Mouse (Mus musculus): Measurements from ENCODE around the gene Prph. TPM values are rescaled to one million over a fixed set of nuclear protein-coding genes. Genes with fewer than 3 reads are reported as not detected.

Gene Prph
- polyA plus RNA-seq (2017; shearing (Covaris generic)) = not detected

DNA sequence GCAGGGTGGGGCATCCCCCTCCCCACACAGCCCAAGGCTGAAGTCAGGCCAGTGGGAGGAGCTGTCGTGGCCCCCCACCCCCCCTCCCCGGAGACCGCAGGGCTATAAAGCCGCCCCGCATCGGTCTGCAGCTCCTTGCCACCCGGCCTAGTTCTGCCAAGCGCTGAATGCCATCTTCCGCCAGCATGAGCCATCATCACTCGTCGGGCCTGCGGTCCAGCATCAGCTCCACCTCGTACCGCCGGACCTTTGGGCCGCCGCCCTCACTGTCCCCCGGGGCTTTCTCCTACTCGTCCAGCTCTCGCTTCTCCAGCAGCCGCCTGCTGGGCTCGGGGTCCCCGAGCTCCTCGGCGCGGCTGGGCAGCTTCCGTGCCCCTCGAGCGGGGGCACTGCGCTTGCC, at the start of gene Prph:
Gene Prph (plus strand): TSS at position 135 of the 400 bp plus-strand sequence.
- ATAC-seq = no peak

DNA sequence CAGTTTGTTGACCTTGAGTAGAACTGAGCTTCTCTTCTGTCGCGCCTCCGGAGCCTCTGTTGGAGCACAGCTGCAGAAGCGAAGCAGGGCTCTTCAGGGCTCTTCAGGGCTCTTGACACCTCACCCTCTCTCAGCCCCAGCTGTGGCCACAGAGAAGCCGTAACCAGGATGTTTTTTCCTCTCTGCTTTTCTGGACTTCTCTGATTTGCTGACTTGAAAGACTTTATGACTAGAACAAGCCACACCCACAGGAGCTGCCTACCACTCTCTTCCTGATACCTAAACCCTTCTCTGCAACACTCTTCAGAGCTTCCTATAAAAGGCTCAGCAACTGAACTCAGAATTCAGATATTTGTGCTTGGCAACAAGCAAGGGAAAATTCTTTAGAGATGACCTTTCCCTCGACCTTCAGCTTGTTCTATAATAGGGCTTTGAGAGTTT, 46.2 kb upstream of the Prph start:
- peak; percentile 100 for ATAC-seq

- ATAC-seq = no peak
Observed at GRCm38 (mm10) chr15:99010896-99011295, 44.1 kb upstream of the Prph start.

DNA sequence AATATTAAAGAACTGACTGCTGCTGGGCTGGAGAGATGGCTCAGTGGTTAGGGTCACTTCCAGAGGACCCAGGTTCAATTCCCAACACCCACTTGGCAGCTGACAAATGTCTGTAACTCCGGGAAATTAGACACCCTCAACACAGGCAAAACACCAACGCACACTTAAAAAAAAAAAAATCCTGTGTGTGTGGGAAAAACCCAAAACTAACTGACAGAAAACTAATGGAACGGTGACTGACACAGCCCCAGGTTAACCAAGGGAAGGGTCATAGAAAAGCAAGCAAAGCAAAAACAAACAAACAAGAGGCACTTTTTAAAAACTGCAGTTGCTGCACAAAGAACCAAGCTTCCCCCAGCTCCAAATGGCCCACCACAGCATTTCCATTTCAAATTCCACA, 43.0 kb upstream of the Prph start:
- no peak for ATAC-seq

- ATAC-seq = no peak
Observed at GRCm38 (mm10) chr15:99014496-99015030, 40.4 kb upstream of the Prph start.

GRCm38 (mm10) chr15:99017355-99017761, 37.6 kb upstream of the Prph start:
- ATAC-seq = no peak

GRCm38 (mm10) chr15:99017986-99018385, 37.0 kb upstream of the Prph start:
- no peak for ATAC-seq

DNA sequence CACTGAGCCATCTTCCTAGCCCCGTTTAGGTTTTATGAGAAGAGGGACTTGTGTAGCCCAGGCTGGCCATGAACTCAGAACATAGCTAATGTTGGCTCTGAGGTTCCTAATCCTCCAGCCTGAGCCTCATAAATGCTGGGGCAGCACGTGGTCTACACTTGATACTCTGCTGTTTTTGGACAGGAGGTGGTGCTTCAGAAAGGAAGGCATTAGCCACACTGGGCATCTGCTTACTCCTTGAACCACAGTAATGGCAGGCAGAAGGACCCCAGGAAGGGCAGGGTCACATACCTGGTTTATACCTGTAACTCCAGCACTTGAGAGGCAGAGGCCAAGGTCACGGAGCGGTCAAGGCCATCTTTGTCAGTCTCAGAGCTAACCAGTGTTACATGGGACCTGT, 36.3 kb upstream of the Prph start:
- ATAC-seq = no peak

DNA sequence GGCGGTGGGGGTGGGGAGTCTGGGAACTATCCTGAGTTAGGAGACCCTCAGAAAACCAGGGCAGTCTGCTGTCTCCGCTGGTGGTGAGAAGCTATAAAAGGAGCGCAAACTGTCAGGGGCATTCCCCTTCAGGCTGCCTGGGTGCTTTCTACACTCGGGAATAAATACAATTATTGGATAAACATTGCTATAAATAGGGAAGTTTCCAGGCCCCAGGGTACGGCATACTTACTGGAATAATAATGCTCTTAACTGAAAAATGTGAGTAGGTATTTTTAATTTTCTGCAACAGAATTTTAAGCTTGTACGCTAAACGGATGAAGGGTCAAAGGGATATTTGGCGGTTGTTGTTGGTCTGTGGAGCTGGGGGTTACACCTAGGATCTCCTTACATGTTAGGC, 35.5 kb upstream of the Prph start:
- ATAC-seq = no peak

- no peak for ATAC-seq
Observed at GRCm38 (mm10) chr15:99020171-99020570, 34.8 kb upstream of the Prph start.

DNA sequence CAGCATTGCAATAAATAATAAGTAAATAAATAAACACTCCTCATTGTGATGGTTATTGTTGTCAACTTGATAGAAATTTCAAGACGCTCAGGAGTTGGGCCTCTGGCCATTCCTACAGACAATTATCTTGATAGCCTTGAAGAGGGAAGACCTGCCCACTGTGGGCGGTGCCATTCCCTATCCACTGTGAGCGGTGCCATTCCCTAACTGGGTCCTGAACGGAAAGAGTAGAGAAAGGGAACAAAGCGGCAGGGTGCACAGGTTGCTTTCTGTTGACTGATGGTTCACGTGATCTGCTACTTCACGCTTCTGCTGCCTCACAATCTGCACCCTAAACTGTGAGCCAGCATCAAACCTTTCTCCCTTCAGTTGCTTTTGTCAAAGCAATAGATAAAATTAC, 33.7 kb upstream of the Prph start:
- ATAC-seq = no peak

DNA sequence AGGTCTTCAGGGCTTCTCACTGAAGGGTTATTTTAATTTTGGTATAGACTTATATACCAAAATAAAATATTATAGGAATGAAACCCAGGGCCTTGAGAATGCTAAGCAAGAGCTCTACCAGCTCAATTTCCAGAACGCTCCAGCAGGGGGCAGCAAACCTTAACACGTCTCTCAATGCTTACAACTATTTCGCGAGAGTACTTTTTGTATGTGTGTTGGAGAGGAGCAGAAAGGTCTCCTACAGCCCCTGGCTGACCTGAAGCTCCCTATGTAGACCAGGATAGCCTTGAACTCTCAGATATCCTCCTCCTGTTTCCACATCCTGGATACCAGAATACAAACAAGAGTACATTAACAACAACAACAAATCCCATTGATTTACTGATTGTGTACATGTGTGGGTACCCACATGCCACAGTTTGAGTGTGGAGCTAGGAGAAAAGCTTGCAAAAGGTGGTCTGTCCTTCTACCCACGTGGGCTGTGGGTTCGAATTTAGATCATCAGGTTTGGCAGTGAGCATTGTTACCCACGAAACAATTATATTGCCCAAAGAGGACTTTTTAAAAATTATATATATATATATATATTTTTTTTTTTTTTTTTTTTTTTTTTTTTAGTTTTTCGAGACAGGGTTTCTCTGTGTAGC, 30.2 kb upstream of the Prph start:
- peak; percentile 55 for ATAC-seq

DNA sequence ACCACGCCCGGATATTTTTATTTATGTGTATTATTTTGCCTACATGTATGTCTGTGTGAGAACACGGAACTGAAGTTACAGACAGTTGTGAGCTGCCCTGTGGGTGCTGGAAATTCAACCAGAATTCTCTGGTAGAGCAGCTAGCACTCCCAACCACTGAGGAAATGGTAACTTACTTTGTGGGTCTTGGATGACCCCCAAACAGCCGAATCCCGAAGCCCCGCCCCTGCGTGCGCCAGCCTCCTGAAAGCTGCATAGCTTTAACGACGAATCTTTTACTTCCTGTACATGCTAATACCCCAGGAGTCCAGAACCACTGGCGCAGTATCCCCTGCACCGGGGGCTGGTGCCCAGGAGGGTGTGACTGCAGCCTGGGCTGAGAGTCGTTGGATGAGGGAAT, 29.6 kb upstream of the Prph start:
- no peak for ATAC-seq

DNA sequence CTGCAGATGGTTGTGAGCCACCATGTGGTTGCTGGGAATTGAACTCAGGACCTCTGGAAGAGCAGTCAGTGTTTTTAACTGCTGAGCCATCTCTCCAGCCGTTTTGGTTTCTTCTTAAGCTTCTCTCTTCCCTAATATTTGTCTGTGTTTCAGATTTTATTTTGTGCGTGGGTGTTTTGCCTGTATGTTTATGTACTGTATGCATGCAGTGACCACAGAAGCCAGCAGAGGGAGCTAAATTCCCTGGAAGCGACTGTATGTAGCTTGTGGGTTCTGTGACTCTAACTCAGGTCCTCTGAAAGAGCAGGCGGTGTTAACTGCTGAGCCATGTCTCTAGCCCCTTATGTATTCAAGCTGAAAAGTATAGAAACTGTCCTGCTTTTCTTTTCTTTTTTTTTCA, 28.7 kb upstream of the Prph start:
- ATAC-seq = no peak

DNA sequence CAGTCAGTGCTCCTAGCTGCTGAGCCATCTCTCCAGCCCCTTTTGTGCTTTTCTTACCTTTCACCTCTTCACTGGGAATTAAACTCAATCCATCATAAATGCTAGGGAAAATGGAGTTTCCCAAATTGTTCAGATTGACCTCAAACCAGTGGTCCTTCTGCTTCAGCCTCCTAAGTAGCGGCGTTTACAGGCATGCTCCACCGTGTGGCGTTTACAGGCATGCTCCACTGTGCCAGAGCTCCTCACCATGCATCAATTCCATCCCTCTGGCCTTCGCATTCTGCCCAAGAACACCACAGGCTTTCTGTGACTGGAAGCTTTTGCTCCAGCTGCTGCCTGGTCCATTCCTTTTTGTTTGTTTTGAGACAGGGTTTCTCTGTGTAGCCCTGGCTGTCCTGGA, 27.9 kb upstream of the Prph start:
- ATAC-seq = no peak

GRCm38 (mm10) chr15:99028874-99029458, 26.0 kb upstream of the Prph start:
- ATAC-seq = no peak

DNA sequence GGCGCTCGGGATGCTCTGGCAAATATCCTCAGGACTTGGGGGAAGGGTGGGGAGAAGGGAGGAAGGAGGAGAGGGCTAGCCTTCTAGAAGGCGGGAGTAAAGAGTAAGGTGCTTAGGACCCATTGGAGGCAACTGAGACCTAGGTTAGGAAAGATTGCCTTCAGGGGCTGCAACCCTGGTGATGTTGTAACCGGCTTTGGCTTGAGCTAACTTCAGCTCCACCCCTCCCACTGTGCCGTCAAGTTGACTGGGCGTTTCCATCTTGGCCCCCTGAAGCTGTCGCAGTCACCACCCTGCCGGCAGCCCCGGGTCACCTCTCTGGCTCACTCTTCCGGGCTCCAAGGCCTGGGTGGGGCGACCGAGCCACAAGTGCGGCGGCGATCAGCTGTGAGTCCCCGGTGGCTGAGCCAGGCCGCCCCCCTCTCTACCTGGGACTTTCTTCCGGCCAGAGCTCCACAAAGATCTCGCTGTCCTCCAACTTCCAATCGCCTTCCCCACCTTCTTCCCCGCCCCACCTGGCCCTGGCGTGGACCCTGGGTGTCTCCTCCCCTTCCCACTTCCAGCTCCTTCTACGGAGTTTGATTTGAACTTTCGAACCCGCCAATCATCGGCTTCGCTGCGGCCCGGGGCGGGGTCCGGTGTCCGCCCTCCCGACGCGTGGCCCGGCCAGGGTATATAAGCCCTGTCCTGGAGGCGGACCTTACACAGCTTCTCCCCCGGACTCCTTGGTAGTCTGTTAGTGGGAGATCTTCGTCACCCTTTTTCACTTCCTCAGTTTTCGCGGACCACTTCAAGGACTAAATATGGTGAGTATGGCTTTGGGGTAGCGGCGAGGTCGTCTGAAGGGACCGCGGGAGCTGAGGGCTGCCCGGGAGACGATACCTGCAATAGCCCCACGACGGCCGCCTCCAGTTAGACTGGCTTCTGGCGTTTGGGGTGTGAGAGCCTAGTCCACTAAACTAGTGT, 25.1 kb upstream of the Prph start, which contains the start of gene Tuba1c:
Gene Tuba1c (plus strand): TSS at position 273 of the 966 bp plus-strand sequence.
- peak; percentile 84 for ATAC-seq

DNA sequence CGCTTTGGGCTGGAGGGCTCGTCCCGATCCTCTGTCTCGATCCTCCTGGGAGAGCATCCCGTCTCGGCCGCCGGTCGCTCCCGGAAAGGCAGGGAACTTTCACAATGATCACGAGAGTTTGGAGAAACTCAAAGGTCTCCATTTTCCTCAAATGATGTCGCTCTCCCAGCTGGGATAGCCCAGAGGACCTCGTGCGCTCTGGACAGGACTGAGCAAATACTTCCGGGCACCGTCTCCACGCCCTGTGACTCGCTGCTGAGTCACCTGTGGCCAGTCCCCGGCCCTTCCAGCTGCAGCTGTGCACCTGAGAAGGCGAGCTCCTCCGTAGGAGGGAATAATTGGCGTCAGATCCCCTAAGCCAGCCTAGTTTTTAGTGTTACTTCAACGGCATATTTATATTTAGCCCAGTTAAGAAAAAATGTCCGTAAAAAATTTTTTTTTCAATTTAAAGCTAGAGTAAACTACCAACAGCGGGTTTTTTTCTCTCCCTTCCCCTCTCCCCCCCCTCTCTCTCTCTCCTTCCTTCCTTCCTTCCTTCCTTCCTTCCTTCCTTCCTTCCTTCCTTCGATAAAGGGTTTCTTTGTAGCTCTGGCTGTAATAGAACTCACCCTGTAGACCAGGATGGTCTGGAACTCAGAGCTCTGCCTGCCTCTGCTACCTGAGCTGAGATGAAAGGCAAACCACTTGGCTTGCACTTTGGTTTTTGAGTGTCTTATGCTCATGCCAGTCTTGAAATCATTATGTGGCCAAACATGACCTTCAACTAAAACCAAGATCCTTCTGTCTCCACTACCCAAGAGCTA, 24.2 kb upstream of the Prph start:
- peak; percentile 6 for ATAC-seq

DNA sequence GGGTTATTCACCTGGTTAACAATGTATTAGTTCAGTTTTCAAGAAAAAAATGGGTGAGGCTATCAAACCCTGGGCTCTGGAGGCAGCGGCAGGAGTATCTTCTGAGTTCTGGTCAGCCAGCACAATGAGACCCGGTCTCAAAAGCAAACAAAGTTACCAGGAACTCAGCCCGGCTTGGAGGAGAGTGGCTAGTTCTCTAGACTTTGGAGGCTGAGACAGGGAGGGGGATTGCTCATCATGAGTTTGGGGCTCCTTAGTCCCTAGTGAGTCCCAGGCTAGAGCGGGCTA, 23.6 kb upstream of the Prph start:
- no peak for ATAC-seq

GRCm38 (mm10) chr15:99032041-99032725, 22.8 kb upstream of the Prph start:
- ATAC-seq = no peak

DNA sequence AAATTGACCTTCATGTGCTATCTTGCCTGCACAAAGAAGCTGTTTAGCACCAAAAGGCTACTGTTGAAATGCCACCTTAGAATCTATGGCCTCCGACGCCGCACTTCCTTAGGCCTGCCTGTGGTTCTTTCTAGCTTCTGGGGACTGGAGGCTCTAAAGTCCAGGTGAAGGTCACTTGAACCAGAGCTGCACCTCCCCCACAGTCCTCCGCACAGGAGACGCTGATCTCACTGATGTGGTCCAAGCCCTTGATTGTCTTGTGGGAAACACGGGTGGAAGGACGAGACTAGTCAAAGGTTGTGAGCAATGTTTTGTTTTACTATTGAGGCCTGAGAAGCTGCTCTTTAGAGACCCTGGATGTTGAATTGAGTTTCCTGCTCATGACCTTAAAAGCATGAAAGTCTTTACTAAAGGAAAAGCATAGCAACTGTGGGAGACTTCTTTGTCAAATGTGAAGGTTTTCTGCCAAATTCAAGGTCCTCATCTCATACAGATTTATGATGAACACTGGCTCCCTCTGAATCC, 22.2 kb upstream of the Prph start:
- no peak for ATAC-seq

All from CD4-positive, CD25-positive, alpha-beta regulatory T cell, adult 4 months (primary cell).